Mouse (Mus musculus) myocyte (in vitro differentiated cells): Measurements from ENCODE around the gene Sh2d7. TPM values are rescaled to one million over a fixed set of nuclear protein-coding genes. Genes with fewer than 3 reads are reported as not detected.

Source experiments
- polyA plus RNA-seq: library from polyadenylated mRNA; unstranded; fragments of >200 nt; fragmentation: generic; extraction: Trizol; gene quantifications from one replicate; pipeline ENCODE4 v1.2.1, GENCODE M21; 2012; ENCODE audit warnings: missing spikeins

The Sh2d7 gene
- polyA plus RNA-seq, 1 experiment: not detected

Other genes with a start within 250 kb of the Sh2d7 start
- gene Dmxl2, start 37.4 kb upstream of the Sh2d7 start, polyA plus RNA-seq: 0.22 TPM
- gene Cib2, start 21.2 kb downstream of the Sh2d7 start, polyA plus RNA-seq: 1.3 TPM
- gene Idh3a, start 47.4 kb downstream of the Sh2d7 start, polyA plus RNA-seq: 88.5 TPM
- gene Acsbg1, start 122.9 kb downstream of the Sh2d7 start, polyA plus RNA-seq: 48.0 TPM
- gene Dnaja4, start 159.9 kb downstream of the Sh2d7 start, polyA plus RNA-seq: 11.7 TPM
- 41.7 TPM for gene Wdr61, start 195.5 kb downstream of the Sh2d7 start, polyA plus RNA-seq
- gene Crabp1, start 225.8 kb downstream of the Sh2d7 start, polyA plus RNA-seq: 0.13 TPM